Mouse (Mus musculus) heart, embryonic 13.5 days (tissue): ENCODE results near the gene Efcab2. TPM values are rescaled to one million over a fixed set of nuclear protein-coding genes. Genes with fewer than 3 reads are reported as not detected.

Experiments used
- ATAC-seq: fragments of 200-750 bp; cut with Nextera tagmentation; 2 replicates; pipeline ENCODE4 v1.8.0; 2017; ENCODE audit warnings: moderate TSS enrichment; ENCODE audit not compliant: insufficient number of reproducible peaks, low FRiP score, low TSS enrichment; ENCODE audit errors: extremely low read depth
- H3K27ac ChIP-seq: fragments of 300-500 bp; sonication (generic); replicated peaks from 2 replicates; pipeline ENCODE4 v1.5.1; 2015; ENCODE audit warnings: moderate library complexity, mild to moderate bottlenecking, inconsistent platforms
- H3K27me3 ChIP-seq: fragments of 300-500 bp; sonication (generic); replicated peaks from 2 replicates; pipeline ENCODE4 v1.6.1; 2015; ENCODE audit warnings: mild to moderate bottlenecking, inconsistent platforms
- H3K36me3 ChIP-seq: fragments of 300-500 bp; sonication (generic); 2 replicates; pipeline ENCODE4 v1.6.1; 2015; ENCODE audit warnings: mild to moderate bottlenecking, inconsistent platforms
- H3K4me1 ChIP-seq: fragments of 300-500 bp; sonication (generic); 2 replicates; pipeline ENCODE4 v1.6.1; 2015; ENCODE audit warnings: inconsistent platforms
- H3K4me2 ChIP-seq: fragments of 300-500 bp; sonication (generic); 2 replicates; pipeline ENCODE4 v1.6.1; 2015; ENCODE audit warnings: inconsistent platforms, mild to moderate bottlenecking, moderate library complexity
- H3K4me3 ChIP-seq: fragments of 300-500 bp; sonication (generic); 2 replicates; pipeline ENCODE4 v1.5.1; 2015; ENCODE audit warnings: moderate library complexity, mild to moderate bottlenecking, inconsistent platforms
- H3K9ac ChIP-seq: fragments of 300-500 bp; sonication (generic); 2 replicates; pipeline ENCODE4 v1.6.1; 2015; ENCODE audit warnings: inconsistent platforms, mild to moderate bottlenecking, moderate library complexity
- H3K9me3 ChIP-seq: fragments of 300-500 bp; sonication (generic); 2 replicates; pipeline ENCODE4 v1.6.1; 2016; ENCODE audit warnings: inconsistent platforms
- WGBS: fragments of 180-500 bp; shearing (Covaris S2); methylation state at CpG from one replicate; pipeline ENCODE4 v1.1.7; 2015; ENCODE audit warnings: mixed read lengths; 5-methylcytosine and 5-hydroxymethylcytosine counted together
- polyA plus RNA-seq: library from polyadenylated mRNA; unstranded; fragments of >200 nt; fragmentation: Nextera tagmentation; extraction: Ambion mirVana; gene quantifications from 2 replicates; pipeline ENCODE4 v1.2.1, GENCODE M21; 2015

The Efcab2 gene
- polyA plus RNA-seq, 1 experiment from 2014 or later: 12.3 TPM

DNA sequence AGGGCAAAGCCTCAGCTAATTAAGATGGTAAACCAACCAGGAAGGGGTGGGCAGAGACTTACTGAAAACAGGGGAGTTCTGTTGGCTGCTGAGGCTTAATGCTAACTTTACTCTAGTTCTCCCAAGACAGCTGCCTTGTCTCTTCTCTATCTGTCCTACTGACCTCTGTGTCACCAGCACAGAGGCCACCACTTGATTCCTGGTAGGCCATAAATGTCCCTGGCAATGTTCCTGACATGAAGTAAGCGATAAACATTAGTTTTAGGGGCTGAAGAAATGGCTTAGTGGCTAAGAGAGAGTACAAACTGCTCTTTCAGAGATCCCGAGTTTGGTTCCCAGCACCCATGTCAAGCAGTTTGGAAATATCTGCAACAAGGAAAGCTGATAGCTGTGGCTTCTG, 29.0 kb upstream of the Efcab2 start:
- WGBS: 59% methylated on average over 2 of the region's 2 CpGs
- Histone ChIP-seq H3K27me3 (no peaks in the 10 kb centered on the region), H3K27ac (no peak overlapping the region), H3K4me3 (no peak overlapping the region), H3K9ac (no peak overlapping the region), H3K36me3 (no peaks in the 10 kb centered on the region), H3K4me2 (no peak overlapping the region), H3K9me3 (no peaks in the 10 kb centered on the region), H3K4me1 (peaks cover 4% of the 10 kb centered on the region; the same call in 1 of the 2 replicates)
- no peak for ATAC-seq

DNA sequence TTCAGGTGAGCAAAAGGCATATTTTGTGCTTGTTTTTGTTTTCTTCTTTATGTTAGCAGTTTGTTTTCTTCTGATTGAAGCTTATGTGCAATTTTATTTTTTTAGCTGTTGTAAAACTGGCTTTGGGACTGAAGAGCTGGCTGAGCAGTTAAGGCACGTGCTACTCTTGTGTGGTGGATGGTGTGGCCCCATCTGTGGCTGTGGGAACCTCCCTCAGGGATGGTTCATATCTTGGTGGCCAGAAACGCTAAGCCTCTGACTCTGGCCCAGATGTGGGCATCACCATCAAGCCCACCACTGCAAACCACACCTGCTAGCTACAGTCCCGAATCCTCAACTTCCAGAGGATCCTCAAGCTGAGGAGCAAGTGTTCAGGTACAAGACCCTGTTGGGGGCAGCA, 27.8 kb upstream of the Efcab2 start:
- Histone ChIP-seq H3K9ac (no peak overlapping the region), H3K9me3 (no peaks in the 10 kb centered on the region), H3K36me3 (no peaks in the 10 kb centered on the region), H3K4me3 (no peak overlapping the region), H3K27ac (no peak overlapping the region), H3K27me3 (no peaks in the 10 kb centered on the region), H3K4me2 (no peak overlapping the region), H3K4me1 (peaks cover 8% of the 10 kb centered on the region)
- 68% methylated on average over 3 of the region's 3 CpGs for WGBS
- ATAC-seq: no peak

DNA sequence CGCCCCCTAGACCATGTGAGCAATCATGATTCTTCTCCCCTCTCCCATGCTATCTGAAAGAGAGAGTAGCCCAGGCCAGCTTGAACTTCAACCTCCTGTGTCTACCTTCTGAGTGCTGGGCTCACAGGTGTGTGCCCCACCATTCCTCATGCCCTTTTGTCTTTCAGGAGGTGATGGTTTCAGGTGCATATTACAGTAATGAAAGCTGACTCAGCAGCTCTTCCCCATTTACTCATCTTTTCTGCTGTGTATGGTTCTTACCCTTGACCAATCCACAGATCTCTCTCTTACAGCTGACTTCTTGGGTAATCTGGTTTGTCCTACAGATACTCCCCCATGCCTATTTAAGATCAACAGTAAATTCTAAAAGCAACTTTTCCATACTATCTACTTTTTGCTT, 26.7 kb upstream of the Efcab2 start:
- ATAC-seq: no peak
- H3K9me3 ChIP-seq: no peaks in the 10 kb centered on the region
- H3K36me3 ChIP-seq: no peaks in the 10 kb centered on the region
- no peak overlapping the region for H3K27ac ChIP-seq
- no peaks in the 10 kb centered on the region for H3K27me3 ChIP-seq
- H3K9ac ChIP-seq: no peak overlapping the region
- peaks cover 8% of the 10 kb centered on the region for H3K4me1 ChIP-seq
- H3K4me2 ChIP-seq: no peak overlapping the region
- WGBS: 96% methylated on average over 1 of the region's 1 CpGs
- H3K4me3 ChIP-seq: no peak overlapping the region

DNA sequence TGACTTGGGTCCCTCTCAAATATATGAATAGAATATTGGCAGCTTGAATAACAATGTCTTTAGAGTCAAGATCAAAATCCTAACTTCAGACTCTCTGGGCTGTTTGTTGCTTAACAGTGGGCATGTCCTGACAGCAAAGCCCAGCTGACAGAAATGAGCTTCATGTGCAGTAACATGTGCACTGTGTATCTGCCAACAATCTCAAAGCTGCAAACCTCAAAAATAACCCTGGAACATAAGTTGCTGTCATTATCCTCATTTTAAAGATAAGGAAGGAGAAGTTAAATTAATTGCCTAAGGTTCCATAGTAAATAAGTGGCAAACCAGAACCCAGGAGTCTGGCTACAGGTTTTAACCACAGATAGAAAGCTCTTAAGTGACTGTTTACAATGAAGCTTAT, 23.7 kb upstream of the Efcab2 start:
- Histone ChIP-seq H3K9me3 (no peaks in the 10 kb centered on the region), H3K36me3 (no peaks in the 10 kb centered on the region), H3K4me1 (peaks cover 4% of the 10 kb centered on the region; the same call in 1 of the 2 replicates), H3K4me2 (no peak overlapping the region), H3K27ac (no peak overlapping the region), H3K9ac (no peak overlapping the region), H3K27me3 (no peaks in the 10 kb centered on the region), H3K4me3 (no peak overlapping the region)
- ATAC-seq: no peak

DNA sequence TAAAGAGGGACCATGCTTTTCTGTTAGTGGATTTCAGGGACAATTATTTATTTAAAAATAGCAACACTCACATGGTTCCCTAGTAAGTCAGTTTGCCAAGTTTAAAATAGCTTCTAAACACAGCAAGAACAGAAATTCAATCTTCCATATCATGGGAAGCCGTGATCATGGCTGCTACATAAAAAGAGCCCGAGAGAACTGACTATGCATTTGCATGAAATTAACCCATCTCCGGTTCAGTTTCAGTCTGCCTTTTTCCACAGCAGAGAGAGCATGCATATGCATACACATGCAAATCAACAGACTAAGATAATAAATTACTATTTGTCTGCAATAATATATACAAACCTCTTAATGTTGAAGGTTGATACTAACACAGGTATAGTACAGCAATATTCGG, 17.1 kb upstream of the Efcab2 start:
- no peak for ATAC-seq
- H3K4me1 ChIP-seq: peaks cover 22% of the 10 kb centered on the region
- H3K9me3 ChIP-seq: no peaks in the 10 kb centered on the region
- 59% methylated on average over 4 of the region's 4 CpGs for WGBS
- no peak overlapping the region for H3K9ac ChIP-seq
- H3K4me3 ChIP-seq: no peak overlapping the region
- H3K36me3 ChIP-seq: no peaks in the 10 kb centered on the region
- no peak overlapping the region for H3K4me2 ChIP-seq
- H3K27me3 ChIP-seq: no peaks in the 10 kb centered on the region
- no peak overlapping the region for H3K27ac ChIP-seq

DNA sequence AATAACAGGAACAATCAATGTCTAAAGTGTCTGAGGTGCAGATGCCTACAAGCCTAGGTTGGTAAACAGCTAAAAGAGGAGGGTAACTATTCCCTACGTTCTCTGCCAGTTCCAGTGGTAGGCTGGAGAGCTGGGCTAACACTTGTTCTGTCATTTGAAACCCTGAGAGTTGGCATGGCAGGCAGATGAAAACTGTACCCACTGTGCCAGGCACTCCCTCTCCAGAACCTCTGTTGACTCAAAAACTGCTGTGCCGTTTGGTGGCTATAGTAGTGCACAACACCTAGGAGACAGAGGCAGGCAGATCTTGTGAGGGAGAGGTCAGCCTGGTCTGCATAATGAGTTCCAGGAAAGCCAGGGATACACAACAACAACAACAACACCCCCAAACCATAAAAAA, 16.5 kb upstream of the Efcab2 start:
- Histone ChIP-seq H3K4me2 (no peak overlapping the region), H3K27me3 (no peaks in the 10 kb centered on the region), H3K9ac (no peak overlapping the region), H3K27ac (no peak overlapping the region), H3K4me1 (peaks cover 22% of the 10 kb centered on the region), H3K36me3 (no peaks in the 10 kb centered on the region), H3K9me3 (no peaks in the 10 kb centered on the region), H3K4me3 (no peak overlapping the region)
- no peak for ATAC-seq
- 82% methylated on average over 2 of the region's 2 CpGs for WGBS

DNA sequence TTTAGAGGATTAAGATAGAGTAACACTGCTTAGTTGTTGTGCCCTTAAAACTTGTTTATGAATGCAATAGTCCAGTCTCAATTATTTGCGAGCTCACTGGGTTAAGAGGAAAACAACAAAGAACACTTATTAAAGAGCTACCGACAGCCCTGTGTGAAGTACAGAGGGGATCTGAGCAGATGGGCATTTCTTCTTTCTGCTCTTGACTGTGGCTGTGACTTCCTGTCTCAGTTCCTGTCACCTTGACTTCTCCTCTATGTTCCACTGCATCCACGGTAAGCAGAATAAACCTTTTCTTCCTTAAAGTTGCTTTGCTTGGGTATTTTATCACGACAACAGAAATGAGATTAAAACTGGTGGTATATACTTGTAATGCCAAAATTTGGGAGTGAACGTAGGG, 12.9 kb upstream of the Efcab2 start:
- Histone ChIP-seq H3K36me3 (no peaks in the 10 kb centered on the region), H3K4me3 (no peak overlapping the region), H3K4me2 (no peak overlapping the region), H3K4me1 (peaks cover 33% of the 10 kb centered on the region), H3K27ac (no peak overlapping the region), H3K9ac (no peak overlapping the region), H3K27me3 (no peaks in the 10 kb centered on the region), H3K9me3 (no peaks in the 10 kb centered on the region)
- WGBS: 73% methylated on average over 5 of the region's 5 CpGs
- no peak for ATAC-seq

DNA sequence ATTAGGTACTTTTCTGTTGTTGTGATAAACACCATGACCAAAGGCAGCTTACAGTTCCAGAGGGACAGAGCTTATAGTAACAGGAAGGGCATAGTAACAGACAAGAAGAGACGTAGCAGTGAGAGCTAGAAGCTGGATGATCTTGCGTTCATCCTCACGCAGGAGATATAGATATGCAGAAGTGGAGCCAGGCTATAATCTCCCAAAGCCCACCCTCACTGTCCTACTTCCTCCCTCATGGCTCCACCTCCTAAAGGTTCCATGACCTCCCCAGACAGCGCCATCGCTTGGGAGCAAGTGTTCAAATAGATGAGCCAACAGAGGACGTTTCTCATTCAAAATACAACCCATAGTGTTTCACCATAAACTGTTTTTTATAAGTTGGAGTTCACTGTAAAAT, 10.8 kb upstream of the Efcab2 start:
- no peaks in the 10 kb centered on the region for H3K9me3 ChIP-seq
- no peaks in the 10 kb centered on the region for H3K36me3 ChIP-seq
- ATAC-seq: no peak
- 72% methylated on average over 6 of the region's 6 CpGs for WGBS
- no peaks in the 10 kb centered on the region for H3K27me3 ChIP-seq
- H3K4me2 ChIP-seq: no peak overlapping the region
- H3K9ac ChIP-seq: no peak overlapping the region
- no peak overlapping the region for H3K27ac ChIP-seq
- H3K4me1 ChIP-seq: peaks cover 24% of the 10 kb centered on the region
- no peak overlapping the region for H3K4me3 ChIP-seq

DNA sequence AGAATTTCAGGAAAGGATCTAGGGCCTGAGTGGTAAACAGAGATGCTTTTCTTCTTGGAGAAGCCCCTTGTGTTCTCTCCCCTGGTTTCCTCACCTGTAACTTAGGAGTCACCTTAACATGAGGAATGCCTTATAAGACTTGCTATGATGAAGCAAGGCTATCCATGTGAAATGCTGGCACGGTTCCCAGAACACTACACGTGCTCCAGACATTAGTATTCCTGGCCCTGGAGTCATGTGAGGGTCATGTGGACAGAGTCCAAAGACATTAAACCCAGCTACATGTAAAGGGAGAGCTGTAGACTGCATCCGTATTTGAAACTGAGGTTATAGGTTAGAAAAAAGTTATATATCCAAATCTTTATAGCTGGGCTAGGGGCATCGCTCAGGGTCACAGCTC, 9.5 kb upstream of the Efcab2 start:
- H3K4me3 ChIP-seq: no peak overlapping the region
- no peaks in the 10 kb centered on the region for H3K36me3 ChIP-seq
- peaks cover 13% of the 10 kb centered on the region for H3K4me1 ChIP-seq
- H3K27ac ChIP-seq: peak overlapping the region; percentile 39; the same call in 1 of the 2 replicates
- ATAC-seq: peak; percentile 42; the same call in 1 of the 2 replicates
- no peak overlapping the region for H3K4me2 ChIP-seq
- H3K9me3 ChIP-seq: no peaks in the 10 kb centered on the region
- H3K9ac ChIP-seq: no peak overlapping the region
- no peaks in the 10 kb centered on the region for H3K27me3 ChIP-seq
- 44% methylated on average over 4 of the region's 4 CpGs for WGBS

DNA sequence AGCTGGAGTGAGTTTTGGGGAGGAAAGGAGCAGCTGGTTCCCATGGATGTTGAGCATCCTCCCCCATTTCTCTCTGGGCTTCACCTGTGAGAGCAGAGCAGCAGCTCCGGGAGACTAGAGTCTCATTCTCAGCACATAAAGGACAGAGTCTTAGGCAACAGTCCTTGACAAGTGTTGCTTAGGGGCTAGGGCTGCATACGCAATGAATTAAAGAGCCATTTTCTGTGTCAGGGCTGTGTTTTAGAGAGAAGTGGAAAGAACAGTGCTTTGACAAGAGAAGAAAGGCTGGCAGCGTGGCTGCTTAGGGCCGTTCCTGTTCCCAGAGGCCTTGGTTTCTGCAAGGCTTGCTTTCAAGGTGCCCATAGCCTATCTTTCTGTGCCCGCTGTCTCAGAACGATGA, 6.0 kb upstream of the Efcab2 start:
- Histone ChIP-seq H3K4me1 (peaks cover 11% of the 10 kb centered on the region), H3K4me3 (no peak overlapping the region), H3K36me3 (no peaks in the 10 kb centered on the region), H3K9ac (no peak overlapping the region), H3K27ac (no peak overlapping the region), H3K27me3 (no peaks in the 10 kb centered on the region), H3K4me2 (no peak overlapping the region), H3K9me3 (no peaks in the 10 kb centered on the region)
- ATAC-seq: no peak
- 82% methylated on average over 6 of the region's 6 CpGs for WGBS

DNA sequence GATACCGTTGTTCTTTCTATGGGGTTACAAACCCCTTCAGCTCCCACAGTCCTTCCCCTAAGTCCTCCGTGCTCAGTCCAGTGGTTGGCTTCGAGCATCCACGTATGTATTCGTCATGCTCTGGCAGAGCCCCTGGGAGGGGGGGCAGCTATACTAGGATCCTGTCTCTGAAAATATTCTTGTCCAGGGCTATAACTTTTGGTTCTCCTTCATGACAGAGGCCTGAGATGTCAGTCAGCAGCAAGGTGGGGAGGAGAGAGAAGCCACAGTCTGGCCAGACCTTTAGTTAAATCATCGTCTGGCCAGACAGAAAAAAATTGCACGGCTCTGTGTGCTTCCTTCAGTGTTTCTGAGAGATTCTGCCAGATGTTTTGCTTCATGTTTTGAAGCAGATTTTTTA, 5.2 kb upstream of the Efcab2 start:
- H3K4me3 ChIP-seq: no peak overlapping the region
- H3K27ac ChIP-seq: no peak overlapping the region
- no peak for ATAC-seq
- no peak overlapping the region for H3K9ac ChIP-seq
- H3K4me2 ChIP-seq: no peak overlapping the region
- peaks cover 11% of the 10 kb centered on the region for H3K4me1 ChIP-seq
- 66% methylated on average over 7 of the region's 7 CpGs for WGBS
- H3K9me3 ChIP-seq: no peaks in the 10 kb centered on the region
- H3K27me3 ChIP-seq: no peaks in the 10 kb centered on the region
- no peaks in the 10 kb centered on the region for H3K36me3 ChIP-seq

DNA sequence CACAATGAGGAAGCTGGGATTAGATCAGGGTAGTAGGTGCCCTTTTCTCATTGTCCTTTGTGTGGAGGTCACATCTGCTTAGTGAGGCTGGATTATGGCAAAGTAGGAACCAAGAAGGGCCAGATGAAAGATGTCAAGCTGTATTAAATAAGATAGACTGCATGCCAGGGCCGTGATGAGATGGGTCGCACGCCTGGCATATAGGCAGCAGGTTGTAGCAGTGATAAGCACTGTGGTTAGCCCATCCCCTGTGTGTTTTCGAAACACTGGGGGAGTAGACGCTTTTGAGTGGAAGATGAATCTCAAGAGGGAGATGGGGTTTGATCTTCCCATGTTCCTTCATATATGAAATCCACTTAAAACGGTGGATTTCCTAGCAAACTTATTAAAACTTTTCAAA, 3.9 kb upstream of the Efcab2 start:
- WGBS: 86% methylated on average over 6 of the region's 6 CpGs

More for the DNA sequence above, 3.9 kb upstream of the Efcab2 start:
- ATAC-seq: no peak
- Histone ChIP-seq H3K4me2 (no peak overlapping the region), H3K9ac (no peak overlapping the region), H3K9me3 (no peaks in the 10 kb centered on the region), H3K4me1 (no peaks in the 10 kb centered on the region), H3K36me3 (no peaks in the 10 kb centered on the region), H3K27me3 (no peaks in the 10 kb centered on the region), H3K27ac (no peak overlapping the region), H3K4me3 (no peak overlapping the region)
